Mouse (Mus musculus): ENCODE data around the gene Cep295.
"Not testable (repeated sequence)": the region's sequence is repeated elsewhere in the genome, so short reads cannot be mapped to it uniquely, and the experiment has no call there.

The Cep295 gene

GRCm38 (mm10) chr9:15306398-15307119, 51.0 kb downstream of the Cep295 start, which contains the start of gene 4931406C07Rik:
TSS of gene 4931406C07Rik (minus strand) at chr9:15306448.
- no peak for DNase-seq

- peak; percentile 94 for DNase-seq
These were observed 51.8 kb downstream of the Cep295 start, which contains the start of gene Taf1d for GRCm38 (mm10) chr9:15305503-15306397. TSS of gene Taf1d (plus strand) at chr9:15306214.

- no peak for DNase-seq
These were observed 54.7 kb downstream of the Cep295 start for GRCm38 (mm10) chr9:15302881-15303280.

- DNase-seq: not testable (repeated sequence)
These were observed 55.6 kb downstream of the Cep295 start for GRCm38 (mm10) chr9:15302006-15302405.

- DNase-seq: no peak
These were observed 56.2 kb downstream of the Cep295 start for GRCm38 (mm10) chr9:15301399-15301798.

GRCm38 (mm10) chr9:15300056-15300455, 57.5 kb downstream of the Cep295 start:
- no peak for DNase-seq

GRCm38 (mm10) chr9:15298451-15298850, 59.1 kb downstream of the Cep295 start:
- DNase-seq: no peak

GRCm38 (mm10) chr9:15297112-15297511, 60.5 kb downstream of the Cep295 start:
- no peak for DNase-seq

- no peak for DNase-seq
These were observed 68.3 kb downstream of the Cep295 start for GRCm38 (mm10) chr9:15289251-15289650.

- no peak for DNase-seq
These were observed 69.2 kb downstream of the Cep295 start for GRCm38 (mm10) chr9:15288402-15288801.

- DNase-seq: no peak
These were observed 69.7 kb downstream of the Cep295 start for GRCm38 (mm10) chr9:15287846-15288245.

GRCm38 (mm10) chr9:15285443-15285842, 72.1 kb downstream of the Cep295 start:
- no peak for DNase-seq

- no peak for DNase-seq
These were observed 77.1 kb downstream of the Cep295 start for GRCm38 (mm10) chr9:15280491-15280879.

GRCm38 (mm10) chr9:15279649-15280490, 77.7 kb downstream of the Cep295 start, which contains the start of gene Med17:
TSS of gene Med17 (minus strand) at chr9:15279931.
- DNase-seq: peak; percentile 93

- DNase-seq: no peak
These were observed 78.4 kb downstream of the Cep295 start for GRCm38 (mm10) chr9:15279139-15279648.

- DNase-seq: no peak
These were observed 79.2 kb downstream of the Cep295 start for GRCm38 (mm10) chr9:15278343-15278742.

GRCm38 (mm10) chr9:15276855-15277254, 80.7 kb downstream of the Cep295 start:
- DNase-seq: no peak

GRCm38 (mm10) chr9:15273981-15274380, 83.6 kb downstream of the Cep295 start:
- no peak for DNase-seq
